Mouse (Mus musculus) G1E (cell line): ENCODE data around the gene Gsdma3. TPM values are rescaled to one million over a fixed set of nuclear protein-coding genes. Genes with fewer than 3 reads are reported as not detected.

Source experiments
- ATAC-seq: 2 replicates; pipeline ENCODE4 v1.8.0; 2016; ENCODE audit warnings: mild to moderate bottlenecking; ENCODE audit not compliant: insufficient number of reproducible peaks, poor library complexity, low FRiP score, severe bottlenecking; ENCODE audit errors: extremely low read depth
- DNase-seq: peaks from one replicate; pipeline ENCODE4 v3.0.0; 2012; ENCODE audit warnings: low spot score
- H3K27me3 ChIP-seq: 2 replicates; pipeline ENCODE4 v1.6.1; 2012; ENCODE audit warnings: mild to moderate bottlenecking, low read length, inconsistent platforms; ENCODE audit not compliant: insufficient read depth
- H3K36me3 ChIP-seq: replicated peaks from 2 replicates; pipeline ENCODE3; 2012; ENCODE audit warnings: mild to moderate bottlenecking, inconsistent platforms
- H3K4me1 ChIP-seq: 2 replicates; pipeline ENCODE4 v1.6.1; 2012; ENCODE audit warnings: low read depth, low read length, inconsistent platforms, mixed read lengths; ENCODE audit not compliant: insufficient read depth
- H3K4me3 ChIP-seq: 2 replicates; pipeline ENCODE4 v1.5.1; 2012; ENCODE audit warnings: low read depth, mild to moderate bottlenecking, inconsistent platforms, low read length, moderate library complexity, mixed read lengths
- H3K9me3 ChIP-seq: replicated peaks from 2 replicates; pipeline ENCODE4 v1.6.1; 2012; ENCODE audit warnings: inconsistent platforms
- CTCF ChIP-seq: IDR thresholded peaks from 2 replicates; pipeline ENCODE4 v1.5.1; 2012; ENCODE audit warnings: low read depth, low read length, inconsistent platforms, mixed read lengths
- GATA1 ChIP-seq: IDR thresholded peaks from 2 replicates; pipeline ENCODE4 v1.6.1; 2012; ENCODE audit warnings: borderline replicate concordance, low read length, inconsistent platforms, mixed read lengths
- GATA2 ChIP-seq: IDR thresholded peaks from 2 replicates; pipeline ENCODE4 v1.6.1; 2012; ENCODE audit warnings: low read depth, low read length, inconsistent platforms, borderline replicate concordance
- POLR2AphosphoS5 ChIP-seq: IDR thresholded peaks from 2 replicates; pipeline ENCODE4 v1.6.1; 2012; ENCODE audit warnings: low read depth, low read length, inconsistent platforms; ENCODE audit not compliant: insufficient replicate concordance
- TAL1 ChIP-seq: conservative IDR thresholded peaks from 2 replicates; pipeline ENCODE4 v1.6.1; 2012; ENCODE audit warnings: low read depth, low read length, inconsistent platforms, mixed read lengths
- polyA plus RNA-seq: library from polyadenylated mRNA; stranded (reverse); fragments of >175 nt; gene quantifications from 2 replicates; pipeline ENCODE4 v1.2.3, GENCODE M21; 2012
- total RNA-seq, 2 experiments: library from RNA; stranded (forward) in 1 of 2; stranded (reverse) in 1 of 2; fragments of 200-1000 nt in 1 of 2; fragments of >200 nt in 1 of 2; fragmentation: Nextera tagmentation in 1 of 2; gene quantifications; 2 replicates each; pipeline ENCODE4 v1.2.3; 2014 to 2017

The Gsdma3 gene
- total and polyA plus RNA-seq, 3 experiments: not detected

- Histone ChIP-seq H3K27me3 (no peaks in the 10 kb centered on the region), H3K36me3 (peaks cover 60% of the 10 kb centered on the region), H3K9me3 (no peaks in the 10 kb centered on the region), H3K4me1 (peaks cover 86% of the 10 kb centered on the region), H3K4me3 (peak overlapping the region; percentile 67; the same call in 1 of the 2 replicates)
- DNase-seq: peak; percentile 87
- TF ChIP-seq GATA1: no peak
- TF ChIP-seq TAL1: peak; percentile 53; the same call in 1 of the 2 replicates
- ATAC-seq: peak; percentile 36; the same call in 1 of the 2 replicates
These were observed 43.5 kb upstream of the Gsdma3 start for GRCm38 (mm10) chr11:98582551-98583264.

- H3K4me1 ChIP-seq: peaks cover 90% of the 10 kb centered on the region
- no peak for ATAC-seq
These were observed 43.0 kb upstream of the Gsdma3 start for GRCm38 (mm10) chr11:98583265-98583552.

GRCm38 (mm10) chr11:98583571-98583970 lies 42.6 kb upstream of the Gsdma3 start:
- peak; percentile 63 for DNase-seq
- Histone ChIP-seq H3K9me3 (no peaks in the 10 kb centered on the region), H3K27me3 (no peaks in the 10 kb centered on the region), H3K36me3 (peaks cover 60% of the 10 kb centered on the region), H3K4me3 (peak overlapping the region; percentile 67; the same call in 1 of the 2 replicates), H3K4me1 (peaks cover 90% of the 10 kb centered on the region)
- TF ChIP-seq GATA2: no peak
- TF ChIP-seq CTCF: peak; percentile 13; the same call in 1 of the 2 replicates
- no peak for TF ChIP-seq GATA1
- ATAC-seq: no peak

More at GRCm38 (mm10) chr11:98583265-98583552, 43.0 kb upstream of the Gsdma3 start:
- Histone ChIP-seq H3K9me3 (no peaks in the 10 kb centered on the region), H3K4me3 (peak overlapping the region; percentile 67; the same call in 1 of the 2 replicates), H3K27me3 (no peaks in the 10 kb centered on the region), H3K36me3 (peaks cover 60% of the 10 kb centered on the region)
- DNase-seq: peak; percentile 58
- TF ChIP-seq TAL1 (peak; percentile 64), GATA2 (no peak)

- Histone ChIP-seq H3K4me3 (peak overlapping the region; percentile 58; the same call in 1 of the 2 replicates), H3K27me3 (no peaks in the 10 kb centered on the region), H3K36me3 (peaks cover 60% of the 10 kb centered on the region), H3K4me1 (peaks cover 93% of the 10 kb centered on the region), H3K9me3 (no peaks in the 10 kb centered on the region)
- TF ChIP-seq TAL1: no peak
- TF ChIP-seq POLR2AphosphoS5: no peak
- no peak for TF ChIP-seq GATA1
- TF ChIP-seq GATA2: no peak
- no peak for TF ChIP-seq CTCF
- DNase-seq: no peak
- no peak for ATAC-seq
These were observed 42.0 kb upstream of the Gsdma3 start for GRCm38 (mm10) chr11:98584146-98584545.

- no peak for TF ChIP-seq CTCF
- TF ChIP-seq POLR2AphosphoS5: no peak
- no peak for TF ChIP-seq TAL1
- no peak for TF ChIP-seq GATA2
- no peak for TF ChIP-seq GATA1
- ATAC-seq (no peak), DNase-seq (no peak)
- H3K4me3 ChIP-seq: peak overlapping the region; percentile 90; the same call in 1 of the 2 replicates
- peaks cover 55% of the 10 kb centered on the region for H3K36me3 ChIP-seq
- no peaks in the 10 kb centered on the region for H3K27me3 ChIP-seq
- H3K4me1 ChIP-seq: peaks cover 94% of the 10 kb centered on the region
- H3K9me3 ChIP-seq: no peaks in the 10 kb centered on the region
These were observed 41.5 kb upstream of the Gsdma3 start for GRCm38 (mm10) chr11:98584629-98585177.

GRCm38 (mm10) chr11:98586087-98586891 lies 39.9 kb upstream of the Gsdma3 start:
- H3K36me3 ChIP-seq: peaks cover 39% of the 10 kb centered on the region
- H3K4me1 ChIP-seq: peaks cover 87% of the 10 kb centered on the region
- no peak for DNase-seq

More at GRCm38 (mm10) chr11:98586087-98586891, 39.9 kb upstream of the Gsdma3 start:
- Histone ChIP-seq H3K9me3 (no peaks in the 10 kb centered on the region), H3K27me3 (no peaks in the 10 kb centered on the region), H3K4me3 (peak overlapping the region; percentile 90)
- ATAC-seq: no peak
- TF ChIP-seq POLR2AphosphoS5 (no peak), GATA1 (no peak), TAL1 (no peak), CTCF (no peak), GATA2 (no peak)
